Mouse (Mus musculus) ES-Bruce4 (cell line): ENCODE measurements around the gene Ifi214.

ENCODE experiments used
- CTCF ChIP-seq: IDR thresholded peaks from one replicate; pipeline ENCODE4 v1.8.1; 2011; ENCODE audit warnings: low read depth, low read length
- EP300 ChIP-seq: IDR thresholded peaks from 2 replicates; pipeline ENCODE4 v1.6.1; 2011; ENCODE audit warnings: low read depth, low read length; ENCODE audit not compliant: insufficient read depth
- POLR2A ChIP-seq: IDR thresholded peaks from one replicate; pipeline ENCODE4 v1.8.1; 2011; ENCODE audit warnings: low read length; ENCODE audit not compliant: insufficient read depth

- TF ChIP-seq CTCF (no peak), POLR2A (no peak), EP300 (no peak)
Measured at GRCm38 (mm10) chr1:173521452-173521851, 14.3 kb downstream of the Ifi214 start.
